ENCODE assay signal across 8 mouse cellular contexts in the genomic region with DNA sequence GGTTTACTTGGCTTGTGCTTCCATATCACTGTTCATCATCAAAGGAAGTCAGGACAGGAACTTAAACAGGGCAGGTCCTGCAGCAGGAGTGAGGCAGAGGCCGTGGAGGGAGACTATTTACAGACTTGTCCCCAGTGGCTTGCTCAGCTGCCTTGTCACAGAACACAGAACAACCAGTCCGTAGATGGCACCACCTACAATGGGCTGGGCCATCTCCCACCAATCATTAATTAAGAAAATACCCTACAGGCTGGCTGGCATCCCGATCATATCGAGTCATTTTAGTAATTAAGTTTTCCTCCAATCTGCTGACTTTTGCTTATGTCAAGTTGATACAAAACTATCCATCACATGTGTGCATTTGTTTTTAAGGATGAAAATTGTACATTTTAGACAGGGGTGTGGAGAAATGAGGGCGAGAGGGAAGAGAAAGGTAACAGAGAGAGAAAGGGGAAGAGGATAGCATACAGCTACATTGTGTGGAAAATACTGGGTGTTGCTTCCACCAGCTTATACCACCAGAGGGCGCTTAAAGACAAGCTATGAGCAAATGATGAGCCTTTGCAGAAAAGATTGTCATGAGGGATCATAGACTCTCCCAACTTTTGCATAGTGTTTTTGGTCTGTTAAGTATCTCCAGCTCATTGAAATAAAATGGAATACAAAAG. TPM values are rescaled to one million over a fixed set of nuclear protein-coding genes. Genes with fewer than 3 reads are reported as not detected.
A peak's percentile ranks its signal among the peaks of the same experiment; 100 is the strongest.
DNase-seq lines count a peak whose midpoint lies in the region; ATAC-seq lines count a peak whose summit lies in the region.

No protein-coding gene starts in this region.

- 29% methylated on average over 6 of the region's 6 CpGs for WGBS in forebrain, embryonic 15.5 days
- WGBS in hindbrain, embryonic 14.5 days = 24% methylated on average over 6 of the region's 6 CpGs

- no peaks in the 10 kb centered on the region for H3K9me3 ChIP-seq in forebrain, embryonic 15.5 days
- no peaks in the 10 kb centered on the region for H3K9me3 ChIP-seq in hindbrain, embryonic 14.5 days (ENCODE audit: control insufficient read depth, low read length)

- peaks cover 20% of the 10 kb centered on the region for H3K4me1 ChIP-seq in forebrain, embryonic 15.5 days
- peaks cover 3% of the 10 kb centered on the region; the same call in 1 of the 2 replicates for H3K4me1 ChIP-seq in hindbrain, embryonic 14.5 days (replicated peaks; ENCODE audit: control insufficient read depth, insufficient read depth, low read length)

- no peak overlapping the region for H3K4me2 ChIP-seq in forebrain, embryonic 15.5 days (replicated peaks)
- H3K4me2 ChIP-seq in hindbrain, embryonic 14.5 days (replicated peaks) = peak overlapping the region; percentile 37

- H3K9ac ChIP-seq in forebrain, embryonic 15.5 days (replicated peaks) = no peak overlapping the region
- H3K9ac ChIP-seq in hindbrain, embryonic 14.5 days = peak overlapping the region; percentile 35

- ATAC-seq in forebrain, embryonic 15.5 days (replicated peaks) = peak; percentile 63
- ATAC-seq in hindbrain, embryonic 14.5 days (ENCODE audit: low FRiP score) = peak; percentile 77

- no peaks in the 10 kb centered on the region for H3K27me3 ChIP-seq in forebrain, embryonic 15.5 days
- H3K27me3 ChIP-seq in hindbrain, embryonic 14.5 days (ENCODE audit: control insufficient read depth, insufficient read depth, low read length) = no peaks in the 10 kb centered on the region

- H3K36me3 ChIP-seq in forebrain, embryonic 15.5 days = no peaks in the 10 kb centered on the region
- H3K36me3 ChIP-seq in hindbrain, embryonic 14.5 days (replicated peaks; ENCODE audit: control insufficient read depth, insufficient read depth) = no peaks in the 10 kb centered on the region

- H3K27ac ChIP-seq in forebrain, embryonic 15.5 days (replicated peaks) = no peak overlapping the region; the same call in 1 of the 2 replicates
- H3K27ac ChIP-seq in hindbrain, embryonic 14.5 days = no peak overlapping the region

- no peak overlapping the region for H3K4me3 ChIP-seq in forebrain, embryonic 15.5 days
- peak overlapping the region; percentile 16; the same call in 1 of the 2 replicates for H3K4me3 ChIP-seq in hindbrain, embryonic 14.5 days (replicated peaks; ENCODE audit: low read length)

- peak; percentile 74 for DNase-seq in ES-CJ7 (ENCODE audit: low read depth, low spot score)
- peak; percentile 70 for DNase-seq in c-Kit-positive CD71-positive TER-119-positive erythroid progenitor cells, embryonic 14.5 days (ENCODE audit: low spot score)
- peak; percentile 98 for DNase-seq in hindbrain, embryonic 14.5 days (ENCODE audit: low spot score)
- DNase-seq in layer of hippocampus, postnatal 14 days (ENCODE audit: low spot score in 2 of 2) = peak; percentile 83 to 94
- DNase-seq in lung, postnatal 10 days = peak; percentile 85
- peak; percentile 72 for DNase-seq in ovary, postnatal 14 days (ENCODE audit: low spot score)
- DNase-seq in thymus, postnatal 14 days = peak; percentile 74

RNA-seq across cellular contexts. Expression of a gene that starts 21.8 kb away (rescaled TPM):
- 6.1 and 7.7 TPM in 2 replicates for polyA plus RNA-seq in forebrain, embryonic 15.5 days (2015; fragmentation: Nextera tagmentation; extraction: Ambion mirVana)
- 6.4 and 9.8 TPM in 2 replicates for polyA plus RNA-seq in hindbrain, embryonic 14.5 days (2014; fragmentation: Nextera tagmentation; extraction: Ambion mirVana)
- 1 to 10 TPM in 1 of 2 experiments, under 1 TPM in 1; 0.52 to 2.1 TPM for total RNA-seq in layer of hippocampus, postnatal 14 days (2021)

RNA-seq across cellular contexts. Expression of a gene that starts 22.2 kb away (rescaled TPM):
- 58.9 and 60.6 TPM in 2 replicates for polyA plus RNA-seq in forebrain, embryonic 15.5 days (2015; fragmentation: Nextera tagmentation; extraction: Ambion mirVana)
- 47.8 and 52.0 TPM in 2 replicates for polyA plus RNA-seq in hindbrain, embryonic 14.5 days (2014; fragmentation: Nextera tagmentation; extraction: Ambion mirVana)
- 10 to 100 TPM; 34.4 to 36.0 TPM for total RNA-seq in layer of hippocampus, postnatal 14 days (2021)
